Mouse (Mus musculus): ENCODE data around the gene Trim33.

Trim33 gene

GRCm38 (mm10) chr3:103361150-103361549 lies 82.1 kb downstream of the Trim33 start:
- no peak for DNase-seq (ENCODE audit: low read depth, low spot score)

DNA sequence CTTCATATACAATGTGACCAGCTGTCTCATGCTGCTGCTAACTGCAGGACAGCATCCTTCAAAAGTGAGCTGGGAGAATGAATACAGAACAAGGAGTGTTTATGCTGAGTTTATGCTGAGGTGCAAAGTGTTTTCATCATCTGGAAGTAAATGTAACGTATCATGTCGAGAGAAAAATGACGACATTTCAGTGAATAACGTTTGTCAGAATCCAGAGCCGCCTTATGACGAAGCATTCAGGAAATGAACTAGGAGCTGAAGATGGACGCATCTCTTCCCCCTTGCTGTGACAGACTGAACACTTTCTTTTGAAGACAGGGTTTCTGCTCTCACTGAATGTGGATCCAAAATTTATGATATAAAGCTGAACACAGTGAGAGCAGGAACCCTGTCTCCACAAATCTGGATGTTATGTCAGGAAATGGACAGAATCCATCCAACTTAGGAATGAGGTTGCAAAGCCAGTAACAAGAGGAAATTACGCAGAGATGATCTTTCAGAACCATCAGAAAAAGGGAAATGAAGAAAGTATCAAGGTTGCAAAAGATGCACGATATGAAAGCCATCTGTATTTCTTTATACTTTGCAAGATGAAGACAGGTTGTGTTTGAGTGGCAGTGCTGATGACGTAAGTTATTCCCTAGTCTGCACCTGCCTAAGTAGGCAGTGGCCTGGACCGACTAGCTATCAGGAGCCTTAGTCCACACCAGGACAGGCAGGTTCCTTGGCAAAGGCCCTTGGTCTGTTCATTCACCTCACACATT lies 85.3 kb downstream of the Trim33 start:
- DNase-seq (ENCODE audit: low read depth, low spot score) = no peak

GRCm38 (mm10) chr3:103367176-103367970 lies 88.3 kb downstream of the Trim33 start:
- no peak for DNase-seq (ENCODE audit: low read depth, low spot score)

DNA sequence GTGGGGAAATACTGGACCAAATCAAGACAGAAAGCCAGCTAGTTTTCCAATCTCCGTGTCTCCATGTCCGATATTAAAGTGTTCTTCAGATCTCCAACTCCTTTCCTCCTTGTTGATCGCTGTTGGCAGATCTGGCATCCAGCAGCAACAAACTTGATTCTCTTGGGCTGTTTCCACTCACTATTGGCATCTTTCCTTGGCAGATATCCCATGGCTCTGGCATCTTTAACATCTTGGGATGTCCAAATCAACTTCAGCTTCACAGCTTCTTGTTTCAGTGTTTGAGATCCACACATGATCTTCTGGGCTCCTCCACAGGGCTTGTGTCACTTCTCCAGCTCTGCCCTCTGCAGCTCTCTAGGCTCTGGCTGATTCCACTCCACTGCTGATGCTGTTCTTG lies 89.6 kb downstream of the Trim33 start:
- DNase-seq (ENCODE audit: low read depth, low spot score) = no peak

DNA sequence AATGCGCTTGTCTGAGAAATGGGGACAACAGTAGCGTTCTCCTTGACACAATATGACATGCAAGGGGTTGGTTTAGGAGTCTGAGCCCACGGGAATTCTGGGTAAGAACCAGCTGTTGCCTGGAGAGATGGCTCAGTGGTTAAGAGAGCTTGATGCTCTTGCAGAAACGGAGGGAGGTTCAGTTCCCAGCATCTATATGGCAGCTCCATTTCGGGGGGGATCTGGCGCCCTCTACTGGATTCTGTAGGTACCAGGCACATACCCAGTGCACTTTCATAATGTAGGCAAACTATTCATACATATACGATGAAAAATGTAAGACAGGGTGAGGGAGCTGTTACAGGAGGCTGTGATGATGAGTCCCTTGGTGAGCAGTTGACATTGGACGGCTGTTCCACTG lies 94.9 kb downstream of the Trim33 start:
- DNase-seq (ENCODE audit: low read depth, low spot score) = no peak

DNA sequence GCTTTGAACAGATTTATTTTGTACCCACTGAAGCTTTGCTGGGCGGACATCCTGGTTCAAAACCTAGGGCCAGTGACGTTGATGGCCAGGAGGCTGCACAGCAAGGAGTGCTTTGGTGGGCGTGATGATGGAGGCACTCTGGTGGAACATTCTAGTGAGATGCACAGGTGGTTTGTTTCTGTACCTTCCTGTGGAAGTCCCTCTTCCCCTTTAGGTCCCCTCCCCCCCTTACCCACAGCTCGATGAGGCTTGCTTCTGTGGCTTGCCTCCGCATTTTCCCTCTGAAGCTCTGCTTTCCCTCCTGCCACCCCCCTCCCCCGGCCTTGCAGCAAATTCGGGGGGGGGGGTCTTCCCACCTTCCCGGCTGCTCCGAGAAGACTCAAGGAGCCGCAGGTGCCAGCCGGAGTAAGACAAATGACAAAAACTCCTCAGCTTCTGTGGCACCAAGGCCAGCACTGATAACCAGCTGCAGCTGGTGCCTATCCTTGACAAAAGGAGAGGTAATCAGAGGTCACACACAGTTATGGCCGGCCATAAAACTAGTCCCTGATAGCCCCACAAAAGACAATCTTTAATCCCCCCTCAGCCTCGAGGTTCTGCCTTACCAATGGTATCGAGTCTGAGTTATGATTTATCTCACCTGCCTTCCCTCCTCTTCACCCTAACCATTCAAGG lies 96.2 kb downstream of the Trim33 start:
- no peak for DNase-seq (ENCODE audit: low read depth, low spot score)

DNA sequence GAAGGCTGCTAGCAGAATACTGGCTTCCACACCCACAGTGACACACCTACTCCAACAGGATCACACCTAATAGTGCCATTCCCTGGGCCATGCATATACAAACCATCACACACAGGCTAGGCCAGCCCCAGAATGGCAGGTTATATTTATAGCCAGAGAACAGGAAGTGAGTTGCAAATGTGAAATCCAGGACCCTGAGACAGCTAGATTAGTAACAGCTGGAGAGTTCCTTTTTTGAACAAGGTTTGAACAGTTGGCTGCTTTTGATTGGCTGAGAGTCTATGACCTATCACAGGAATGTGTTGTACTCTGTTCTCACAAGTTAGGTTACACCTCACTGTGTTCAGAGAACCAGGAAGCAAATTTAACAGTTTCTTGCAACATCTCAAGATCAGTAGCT lies 98.9 kb downstream of the Trim33 start:
- peak; percentile 36 for DNase-seq (ENCODE audit: low read depth, low spot score)

GRCm38 (mm10) chr3:103379371-103379770 lies 100.3 kb downstream of the Trim33 start:
- DNase-seq (ENCODE audit: low read depth, low spot score) = no peak

- DNase-seq (ENCODE audit: low read depth, low spot score) = no peak
These were observed 101.7 kb downstream of the Trim33 start for GRCm38 (mm10) chr3:103380814-103381213.

GRCm38 (mm10) chr3:103381441-103381840 lies 102.3 kb downstream of the Trim33 start:
- DNase-seq (ENCODE audit: low read depth, low spot score) = no peak

DNA sequence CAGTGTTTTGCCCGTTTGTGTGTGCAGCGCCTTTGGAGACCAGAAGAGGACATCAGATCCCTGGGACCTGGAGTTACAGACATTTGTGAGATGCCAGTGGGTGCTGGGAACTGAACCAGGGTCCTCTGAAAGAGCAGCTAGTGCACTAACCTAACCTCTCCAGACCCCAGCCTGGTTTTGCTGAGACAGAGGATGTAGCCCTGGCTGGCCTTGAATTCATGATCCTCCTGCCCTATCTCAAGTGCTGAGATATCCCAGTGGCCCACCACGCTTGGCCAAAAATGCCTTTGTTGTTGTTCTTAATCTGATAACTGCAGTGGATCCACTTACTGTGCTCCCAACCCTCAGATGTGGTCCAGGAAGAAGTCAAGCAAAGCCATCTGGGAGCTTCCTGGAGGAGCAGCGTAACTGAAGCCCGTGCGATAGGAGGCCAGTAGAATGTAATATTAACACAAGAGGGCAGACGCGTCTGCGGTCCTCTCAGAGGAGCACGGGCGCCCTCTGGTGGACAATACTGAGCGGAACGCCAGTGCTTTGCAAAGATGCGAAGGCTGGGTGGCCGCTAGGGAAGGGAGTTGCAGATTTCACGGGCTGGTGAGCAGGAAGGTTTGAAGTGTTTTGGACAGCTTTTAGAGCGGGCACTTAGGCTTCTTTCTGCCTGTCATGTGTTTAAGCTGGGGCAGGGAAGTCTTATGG lies 103.9 kb downstream of the Trim33 start:
- peak; percentile 73 for DNase-seq (ENCODE audit: low read depth, low spot score)

DNA sequence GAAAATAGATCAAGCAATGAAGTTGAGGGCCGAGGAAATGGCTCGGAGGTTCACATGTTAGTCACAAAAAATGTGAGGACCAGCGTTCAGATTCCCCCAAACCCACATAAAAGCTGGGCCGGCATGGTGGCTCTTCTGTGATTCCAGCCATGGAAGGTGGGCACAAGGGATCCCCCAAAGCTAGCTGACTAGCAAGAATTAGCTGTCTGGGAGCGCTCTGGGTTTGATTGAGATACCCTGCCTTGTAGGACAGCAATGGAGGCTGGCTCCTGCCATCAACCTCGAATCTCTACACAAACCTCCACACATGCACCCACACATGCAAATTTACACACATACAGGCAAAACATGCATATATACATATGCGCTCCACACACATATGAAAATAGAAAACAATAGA lies 105.4 kb downstream of the Trim33 start:
- DNase-seq (ENCODE audit: low read depth, low spot score) = no peak

DNA sequence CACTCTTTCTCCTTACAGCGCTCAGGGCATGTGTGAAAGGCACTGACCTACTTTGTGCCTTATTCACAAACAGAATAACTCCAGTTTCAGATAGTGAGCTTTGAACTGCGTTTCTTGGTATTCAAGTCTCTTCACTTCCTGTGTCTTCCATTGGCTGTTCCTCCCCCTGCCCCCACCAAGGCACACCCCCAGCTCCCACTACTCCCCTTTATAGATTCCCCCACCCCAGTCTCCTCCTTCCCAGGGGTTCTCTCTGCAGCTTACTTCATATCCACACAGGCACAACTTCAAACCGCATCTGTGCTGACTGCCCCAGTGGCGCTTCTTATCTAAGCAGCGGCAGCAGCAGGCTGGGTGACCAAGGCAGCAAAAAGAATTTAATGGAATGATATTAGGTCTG lies 105.9 kb downstream of the Trim33 start:
- no peak for DNase-seq (ENCODE audit: low read depth, low spot score)

GRCm38 (mm10) chr3:103385383-103386291 lies 106.5 kb downstream of the Trim33 start:
- DNase-seq (ENCODE audit: low read depth, low spot score) = no peak

DNA sequence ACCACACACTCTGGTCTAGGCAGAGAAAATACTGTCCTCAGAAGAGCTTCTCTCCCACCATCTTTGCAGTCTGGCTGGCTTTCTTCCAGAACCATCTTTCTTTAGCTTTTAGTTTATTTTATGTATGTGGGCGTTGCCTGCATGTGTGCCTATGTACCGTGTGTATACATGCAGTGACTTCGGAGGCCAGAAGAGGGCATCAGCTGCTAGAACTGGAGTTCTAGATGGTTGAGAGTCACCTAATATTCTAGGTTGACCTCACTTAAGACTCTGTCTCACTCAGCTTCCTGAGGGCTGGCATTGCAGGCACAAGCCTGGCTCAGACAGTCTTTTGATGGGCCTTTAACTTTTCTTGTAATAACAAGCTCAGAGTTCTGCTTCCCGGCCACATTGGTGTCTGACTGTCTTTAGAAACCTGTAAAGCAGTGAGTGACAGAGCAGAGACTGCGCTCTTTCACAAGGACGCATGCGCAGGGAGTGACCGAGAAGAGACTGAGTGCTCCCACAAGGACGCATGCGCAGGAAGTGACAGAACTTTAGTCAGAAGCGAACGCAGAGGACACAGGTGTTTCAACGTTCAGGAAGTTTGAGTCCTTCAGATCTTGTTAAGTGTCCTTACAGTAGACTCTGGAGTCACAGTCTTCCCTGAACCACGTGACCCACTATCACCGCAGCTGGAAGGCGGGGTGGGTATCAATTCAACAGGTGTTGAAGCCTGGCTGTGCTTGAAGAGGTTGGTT lies 107.4 kb downstream of the Trim33 start:
- DNase-seq (ENCODE audit: low read depth, low spot score) = peak; percentile 10

GRCm38 (mm10) chr3:103392613-103393258 lies 113.6 kb downstream of the Trim33 start:
- peak; percentile 27 for DNase-seq (ENCODE audit: low read depth, low spot score)

GRCm38 (mm10) chr3:103393283-103394060 lies 114.4 kb downstream of the Trim33 start:
- no peak for DNase-seq (ENCODE audit: low read depth, low spot score)

DNA sequence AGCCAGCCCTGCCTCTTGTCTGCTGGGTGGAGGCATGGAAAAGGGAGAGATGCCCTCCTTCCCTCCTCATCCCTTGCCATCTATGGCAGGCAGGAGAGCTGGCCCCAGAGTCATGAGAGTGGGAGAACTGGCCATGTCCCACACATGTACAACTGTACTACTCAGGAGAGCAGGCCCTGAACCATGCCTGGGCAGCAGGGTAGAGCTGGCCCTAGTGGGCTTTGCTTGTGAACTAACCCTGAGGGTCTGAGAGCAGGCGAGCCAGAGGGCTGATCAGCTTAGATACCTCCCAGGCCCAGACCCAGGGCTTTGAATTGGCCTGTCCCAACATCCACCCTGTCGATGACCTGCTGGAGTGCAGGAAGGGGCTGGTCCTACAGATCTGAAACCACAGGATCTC lies 115.0 kb downstream of the Trim33 start:
- DNase-seq (ENCODE audit: low read depth, low spot score) = no peak

DNA sequence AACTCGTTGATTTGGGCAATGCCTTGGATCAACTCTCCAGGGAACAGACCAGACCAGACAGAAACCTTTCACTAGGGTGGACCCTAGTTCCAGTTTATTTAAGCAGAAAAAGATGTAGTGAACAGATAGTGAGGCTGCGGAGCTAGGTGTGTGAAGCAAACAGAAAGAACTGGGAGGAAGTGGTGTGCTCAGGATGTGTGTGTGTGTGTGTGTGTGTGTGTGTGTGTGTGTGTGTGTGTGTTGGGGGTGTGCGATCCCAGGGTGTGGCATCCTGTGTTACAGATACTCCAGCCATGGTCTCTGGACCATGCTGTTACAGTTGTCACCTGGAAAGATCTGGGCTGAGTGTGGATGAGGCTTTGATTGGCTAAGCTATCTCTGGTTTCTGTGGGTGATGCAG lies 118.4 kb downstream of the Trim33 start:
- DNase-seq (ENCODE audit: low read depth, low spot score) = no peak

All from skeletal muscle tissue, adult 2 months (tissue).